Mouse (Mus musculus) heart, postnatal 4 days (tissue): ENCODE measurements around the gene Ptk7. TPM values are rescaled to one million over a fixed set of nuclear protein-coding genes. Genes with fewer than 3 reads are reported as not detected.

Source experiments
- DNase-seq: peaks from one replicate; pipeline ENCODE4 v3.0.0; 2021
- total RNA-seq, 2 experiments: library from RNA; stranded (reverse); gene quantifications; 2 replicates each; pipeline ENCODE4 v1.2.3; 2021

Gene Ptk7
- 10 to 100 TPM; 34.8 to 36.2 TPM for total RNA-seq

- DNase-seq: peak; percentile 91
These were observed at the start of gene Ptk7 for GRCm38 (mm10) chr17:46628791-46629684. Gene Ptk7 (minus strand): TSS chr17:46629504.

DNA sequence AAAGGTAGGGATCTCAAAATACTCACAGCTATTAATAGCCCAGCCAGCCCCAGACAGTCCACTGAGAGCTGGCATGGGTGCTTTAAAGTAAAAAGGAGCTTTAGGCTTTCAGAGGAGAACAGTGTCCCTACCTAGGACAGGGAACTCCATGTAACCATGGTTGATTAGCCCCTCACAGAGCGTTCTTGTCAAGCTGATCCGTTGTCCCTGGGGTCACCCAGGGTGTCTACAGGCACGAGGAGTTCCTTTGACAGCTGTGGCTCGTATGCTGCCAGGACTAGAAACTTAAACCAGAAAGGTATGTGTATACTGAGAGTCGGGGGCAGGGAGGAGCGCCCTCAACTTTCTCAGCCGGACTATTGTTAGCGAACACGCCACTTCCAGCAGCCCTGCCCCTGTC, 49.6 kb upstream of the Ptk7 start:
- DNase-seq: no peak

GRCm38 (mm10) chr17:46678416-46678815, 49.1 kb upstream of the Ptk7 start, which contains the start of gene Mea1:
Gene Mea1 (plus strand): TSS chr17:46678793.
- peak; percentile 45 for DNase-seq

- no peak for DNase-seq
These were observed 45.4 kb upstream of the Ptk7 start for GRCm38 (mm10) chr17:46674530-46675283.

DNA sequence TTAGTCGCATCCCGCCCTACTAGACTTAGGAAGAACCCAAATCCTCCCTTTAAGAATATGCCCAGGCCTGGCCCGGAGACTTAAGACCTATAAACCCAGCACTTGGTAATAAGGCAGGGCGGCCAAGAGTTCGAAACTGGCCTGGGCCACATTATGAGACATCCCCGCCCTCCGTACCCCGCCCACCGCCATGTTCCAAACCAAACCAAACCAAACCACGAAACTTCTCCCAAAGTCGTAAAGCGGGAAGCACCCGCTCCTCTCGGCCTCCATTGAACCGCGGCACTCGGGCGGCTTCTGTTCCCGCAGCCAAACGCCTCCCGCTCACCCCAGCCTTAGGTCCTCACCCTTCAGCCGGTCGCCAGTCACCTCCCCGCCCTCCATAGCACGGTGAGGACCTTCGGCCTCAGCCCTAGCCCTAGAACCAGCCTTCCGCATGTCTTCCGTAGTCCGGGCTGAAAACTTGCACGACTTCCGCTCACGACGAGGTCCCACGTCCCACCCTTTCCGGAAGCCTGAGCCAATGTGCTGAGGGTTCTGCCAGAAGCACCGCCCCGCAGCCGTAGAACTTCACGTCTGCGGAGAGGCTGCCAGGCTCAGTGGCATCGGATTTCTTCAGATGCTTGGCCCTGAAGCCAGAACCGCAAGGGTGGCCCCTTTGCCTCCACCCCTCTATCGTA, 44.7 kb upstream of the Ptk7 start, which contains the start of gene Rrp36:
TSS of gene Rrp36 (minus strand) at position 503 of the 680 bp plus-strand sequence.
- peak; percentile 93 for DNase-seq

- DNase-seq: no peak
These were observed 40.6 kb upstream of the Ptk7 start for GRCm38 (mm10) chr17:46669911-46670310.

GRCm38 (mm10) chr17:46667712-46668111, 38.4 kb upstream of the Ptk7 start:
- no peak for DNase-seq

- DNase-seq: peak; percentile 49
These were observed 33.4 kb upstream of the Ptk7 start for GRCm38 (mm10) chr17:46662730-46663129.

- DNase-seq: no peak
These were observed 32.7 kb upstream of the Ptk7 start for GRCm38 (mm10) chr17:46661981-46662380.

- DNase-seq: no peak
These were observed 32.0 kb upstream of the Ptk7 start for GRCm38 (mm10) chr17:46661351-46661750.

DNA sequence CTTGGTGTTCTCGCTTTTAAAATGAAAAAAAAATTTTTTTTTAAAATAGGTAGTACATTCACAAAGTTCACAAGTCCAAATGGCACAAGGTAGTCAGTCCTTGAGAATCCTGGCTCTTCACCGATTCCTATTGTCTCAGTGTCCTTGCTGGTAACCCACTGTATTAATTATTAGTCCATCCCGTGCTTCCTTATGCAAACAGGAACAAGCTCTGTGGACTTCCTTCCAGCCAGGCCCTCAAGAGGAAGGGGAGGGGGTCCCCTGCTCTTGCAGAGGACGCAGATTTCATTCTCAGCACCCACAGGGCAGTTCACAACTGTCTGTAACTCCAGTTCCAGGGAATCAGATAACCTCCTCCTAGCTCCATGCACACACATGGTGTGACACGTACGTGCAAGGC, 26.8 kb upstream of the Ptk7 start:
- no peak for DNase-seq

GRCm38 (mm10) chr17:46651755-46652547, 22.6 kb upstream of the Ptk7 start:
- DNase-seq: no peak

DNA sequence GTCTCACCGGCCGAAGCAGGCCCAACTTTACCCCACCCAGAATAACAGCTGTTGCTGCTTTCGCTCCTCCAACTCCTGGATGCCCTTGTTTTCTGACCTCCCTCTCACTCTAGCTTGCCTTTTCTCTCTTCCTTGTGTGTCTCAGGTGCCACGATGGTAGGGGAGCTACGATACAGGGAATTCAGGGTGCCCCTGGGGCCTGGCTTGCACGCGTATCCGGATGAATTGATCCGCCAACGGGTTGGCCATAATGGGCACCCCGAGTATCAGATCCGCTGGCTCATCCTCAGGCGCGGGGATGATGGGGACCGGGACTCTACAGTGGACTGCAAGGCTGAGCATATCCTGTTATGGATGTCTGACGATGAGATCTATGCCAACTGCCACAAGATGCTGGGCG, 22.0 kb upstream of the Ptk7 start:
- DNase-seq: no peak

DNA sequence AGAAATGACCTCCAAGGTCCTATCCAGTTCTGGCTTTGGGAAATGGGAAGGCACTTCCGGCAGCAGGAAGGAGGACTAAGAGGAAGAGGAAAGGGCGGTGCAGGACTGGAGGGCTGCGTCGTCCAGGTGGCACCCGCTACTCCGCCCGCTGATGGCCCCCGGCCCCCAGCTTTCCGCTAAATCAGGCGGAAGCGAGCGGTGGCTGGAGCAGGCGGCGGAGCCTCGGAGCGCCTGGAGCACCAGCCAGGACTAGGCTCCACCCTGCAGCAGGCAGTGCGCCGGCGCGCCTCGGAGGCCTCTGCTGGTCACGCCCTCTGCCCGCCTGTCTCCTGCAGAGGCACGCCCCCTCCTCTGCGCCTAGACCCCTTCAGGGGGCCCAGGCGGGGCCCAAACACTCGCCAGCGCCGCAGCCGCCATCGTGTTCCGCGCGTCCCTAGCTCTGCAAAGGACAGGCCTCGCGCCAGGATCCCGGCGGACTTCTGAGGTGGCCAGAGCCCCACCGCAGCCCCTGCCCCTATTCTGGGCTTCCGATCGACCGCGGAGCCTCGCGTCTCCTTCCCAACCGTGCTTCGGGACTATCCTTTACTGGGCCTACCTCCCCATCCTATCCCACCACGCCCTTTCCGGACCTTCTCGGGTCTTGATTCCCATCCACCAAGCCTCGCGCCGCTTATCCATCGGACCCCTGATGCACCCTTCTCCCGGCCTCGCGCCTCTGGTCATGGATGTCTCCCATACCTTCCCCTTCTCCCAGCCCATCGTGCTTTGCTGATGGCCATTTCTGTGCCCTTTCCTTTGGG, 21.1 kb upstream of the Ptk7 start, which contains the start of gene Cul7:
TSS of gene Cul7 (plus strand) at position 106 of the 800 bp plus-strand sequence.
- peak; percentile 95 for DNase-seq

DNA sequence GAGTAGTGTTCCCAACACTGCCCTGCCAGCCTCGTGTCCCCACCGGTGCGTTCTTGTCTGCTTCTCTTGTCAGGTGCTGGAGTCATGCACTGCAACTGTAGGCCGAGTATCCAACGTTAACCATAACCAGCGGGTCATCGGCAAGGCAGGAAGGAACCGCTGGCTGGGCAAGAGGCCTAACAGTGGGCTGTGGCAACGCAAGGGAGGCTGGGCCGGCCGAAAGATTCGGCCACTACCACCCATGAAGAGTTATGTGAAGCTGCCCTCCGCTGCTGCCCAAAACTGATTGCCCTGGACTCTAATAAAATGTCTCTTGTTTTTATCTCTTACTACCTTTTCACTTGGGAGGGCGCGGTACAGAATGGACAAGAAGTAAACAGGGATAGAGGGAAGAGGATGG, 20.5 kb upstream of the Ptk7 start:
- peak; percentile 44 for DNase-seq

DNA sequence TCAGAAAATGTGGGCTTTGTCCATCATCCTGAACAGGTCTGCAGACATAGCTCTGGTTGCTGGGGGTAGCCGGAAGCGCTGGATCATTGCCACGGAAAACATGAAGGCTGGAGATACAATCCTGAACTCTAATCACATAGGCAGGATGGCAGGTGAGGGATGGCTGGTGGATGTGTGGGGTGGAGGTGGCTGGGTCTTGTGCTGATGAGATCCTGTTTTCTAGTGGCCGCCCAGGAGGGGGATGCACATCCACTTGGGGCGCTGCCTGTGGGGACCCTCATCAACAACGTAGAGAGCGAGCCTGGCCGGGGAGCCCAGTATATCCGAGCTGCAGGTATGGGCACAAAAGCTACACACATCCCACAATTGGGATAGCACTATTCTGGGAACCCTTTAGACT, 19.1 kb upstream of the Ptk7 start:
- DNase-seq: no peak

DNA sequence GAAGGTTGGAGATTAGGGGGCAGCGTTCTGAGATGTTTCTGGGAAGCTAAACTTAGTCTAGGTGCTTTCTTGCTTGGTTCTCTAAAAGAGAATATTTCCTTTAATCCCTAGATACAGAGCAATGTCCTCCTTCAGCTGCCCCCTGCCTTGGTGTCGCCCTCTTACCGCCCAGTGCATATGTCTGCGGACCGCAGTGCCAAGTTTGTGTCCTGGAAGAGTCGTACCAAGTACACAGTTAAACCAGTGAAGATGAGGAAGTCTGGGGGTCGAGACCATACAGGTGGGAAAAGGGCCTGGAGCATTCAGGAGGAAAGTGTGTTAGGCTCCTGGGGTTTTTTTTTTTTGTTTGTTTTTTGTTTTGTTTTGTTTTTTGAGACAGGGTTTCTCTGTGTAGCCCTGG, 18.0 kb upstream of the Ptk7 start:
- DNase-seq: no peak

- no peak for DNase-seq
These were observed 17.0 kb upstream of the Ptk7 start for GRCm38 (mm10) chr17:46646322-46646662.

DNA sequence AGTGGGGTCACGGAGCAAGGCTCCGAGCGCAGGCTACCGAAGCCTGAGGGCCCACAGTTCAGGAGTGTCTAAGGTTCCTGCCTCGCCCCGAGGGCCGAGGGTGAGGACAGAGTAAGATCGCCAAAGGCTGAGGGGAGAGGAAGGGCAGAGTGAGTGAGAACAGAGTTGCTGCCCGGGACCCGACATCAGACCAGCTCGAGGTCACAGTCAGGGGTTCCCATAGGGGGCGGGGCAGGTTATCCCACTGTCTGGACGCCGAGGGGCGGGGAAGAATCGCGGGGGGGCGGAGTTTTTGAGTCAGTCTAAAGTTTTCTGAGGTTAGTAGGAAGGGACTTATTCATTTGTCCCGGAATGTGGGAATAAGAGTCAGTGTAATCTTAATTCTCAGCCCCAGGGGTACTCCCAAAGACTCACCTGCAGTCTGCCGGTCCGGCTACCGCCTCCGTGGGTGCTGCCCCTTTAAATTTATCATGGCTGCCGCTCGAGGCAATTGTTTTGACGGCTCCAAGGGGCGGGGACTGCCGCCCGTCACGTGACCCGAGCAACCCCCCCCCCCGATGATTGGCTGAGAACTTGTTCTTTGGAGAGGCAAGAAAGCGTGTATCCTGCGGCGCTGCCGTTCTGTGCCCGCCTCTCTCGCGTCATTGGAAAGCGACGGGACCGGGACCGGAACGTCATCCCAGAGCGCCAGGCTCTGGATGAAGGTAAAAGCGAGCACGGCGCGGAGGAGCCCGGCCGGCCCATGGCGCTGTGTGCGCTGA, 16.4 kb upstream of the Ptk7 start, which contains the start of the genes Klc4 and Mrpl2:
TSS of gene Klc4 (minus strand) at position 462 of the 761 bp plus-strand sequence.
TSS of gene Mrpl2 (plus strand) at position 669 of the 761 bp plus-strand sequence.
- DNase-seq: peak; percentile 99

DNA sequence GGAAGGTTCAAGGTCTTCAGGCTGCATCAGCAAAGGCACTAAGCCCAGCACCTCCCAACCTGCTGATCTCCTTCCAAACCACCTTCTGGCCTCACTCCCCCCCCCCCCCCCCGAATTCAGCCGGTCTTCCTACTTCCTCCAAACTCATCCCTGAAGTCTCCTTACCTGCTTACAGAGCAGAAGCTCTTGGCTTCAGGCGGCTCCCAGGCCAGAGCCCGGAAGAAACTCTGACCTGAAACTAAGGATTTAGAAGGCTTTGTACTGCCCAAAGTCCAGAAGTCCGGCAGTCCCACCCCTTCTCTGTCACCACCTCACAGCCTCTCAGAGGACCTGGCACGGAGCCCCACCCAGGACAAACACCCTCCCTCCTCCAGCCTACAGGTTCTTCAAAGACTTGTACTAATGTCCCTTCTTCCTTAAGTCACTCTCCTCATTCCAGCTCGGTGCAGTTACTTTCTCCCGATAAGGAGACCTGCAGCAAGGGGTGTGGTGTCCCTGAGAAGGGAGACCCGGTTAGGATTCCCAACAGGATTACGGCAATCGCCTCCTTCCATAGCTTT, 15.7 kb upstream of the Ptk7 start:
- peak; percentile 68 for DNase-seq
